Mouse (Mus musculus) adrenal gland (tissue): Measurements from ENCODE around the gene Mapre3.

Experiments
- intact Hi-C: fragments of 180-260 bp; cut with DNase I; formaldehyde crosslinking; loops from one replicate; pipeline ENCODE4 v1.15.1; 2025
- long read RNA-seq, 2 experiments: library from polyadenylated mRNA; unstranded; transcript quantifications; one replicate each; pipeline ENCODE4 v2.0.0; 2020; ENCODE audit warnings: borderline replicate concordance in 1 of 2; ENCODE audit not compliant: insufficient replicate concordance in 1 of 2

Mapre3 gene
- long read RNA-seq, experiment 1, transcript Mapre3-202 (7 exons, 1,816 nt) = major isoform, 26 of 50 reads
- long read RNA-seq, experiment 1, transcript Mapre3-201 (7 exons, 2,021 nt) = minor isoform, 12 of 50 reads
- long read RNA-seq, experiment 1, partial matches to known transcripts = 3 of 50 reads
- long read RNA-seq, experiment 1, other reads (novel, unspliced or antisense) = 8 of 50 reads
- long read RNA-seq, experiment 2, transcript Mapre3-202 (7 exons, 1,816 nt) = major isoform, 15 of 34 reads
- long read RNA-seq, experiment 2, transcript Mapre3-201 (7 exons, 2,021 nt) = major isoform, 15 of 34 reads
- long read RNA-seq, experiment 2, partial matches to known transcripts = 1 of 34 reads
- long read RNA-seq, experiment 2, other reads (novel, unspliced or antisense) = 3 of 34 reads

DNA sequence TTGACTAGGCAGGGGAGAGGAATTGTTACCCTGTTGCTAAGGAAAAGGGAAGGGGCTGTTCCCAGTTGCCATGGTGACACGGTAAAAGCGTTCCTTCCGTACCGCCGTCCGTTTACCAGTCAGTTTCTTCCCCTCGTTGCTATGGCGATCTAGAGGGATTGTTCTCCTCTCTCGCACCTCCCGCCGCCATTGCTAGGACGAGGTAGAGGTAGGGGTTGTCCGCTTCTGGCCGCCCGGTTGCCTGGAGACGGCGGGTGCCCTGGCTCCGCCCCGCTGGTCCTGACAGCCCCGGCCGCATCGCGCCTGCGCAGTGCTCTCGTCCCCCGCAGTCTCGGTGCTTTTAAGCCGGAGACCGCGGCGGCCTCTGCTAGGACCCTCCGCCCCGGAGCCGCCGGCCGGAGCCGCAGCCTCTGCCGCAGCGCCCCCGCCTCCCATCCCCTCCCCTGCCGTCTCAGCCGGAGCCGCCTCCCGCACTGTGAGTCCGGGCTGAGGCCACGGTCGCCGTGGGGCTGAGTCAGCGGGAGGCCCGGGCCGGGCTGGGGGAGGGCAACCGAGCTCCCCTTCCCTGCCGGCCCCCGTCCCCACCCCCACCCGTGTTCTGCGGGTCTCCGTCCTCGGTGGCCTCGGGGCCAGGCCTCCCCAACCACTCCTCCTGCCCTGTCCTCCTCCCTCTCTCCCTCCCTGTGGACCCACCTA, at the start of gene Mapre3:
Gene Mapre3 (plus strand): TSS at position 218 of the 696 bp plus-strand sequence.
- intact Hi-C loops = loop anchor here (5.0 kb wide), 1 partner anchor 38 kb away; no protein-coding TSS in a partner anchor

- intact Hi-C loops = no loop called here
Observed at GRCm38 (mm10) chr5:30765596-30766370, 48.7 kb upstream of the Mapre3 start.

- intact Hi-C loops = no loop called here
Observed at GRCm38 (mm10) chr5:30768082-30768481, 46.4 kb upstream of the Mapre3 start.

DNA sequence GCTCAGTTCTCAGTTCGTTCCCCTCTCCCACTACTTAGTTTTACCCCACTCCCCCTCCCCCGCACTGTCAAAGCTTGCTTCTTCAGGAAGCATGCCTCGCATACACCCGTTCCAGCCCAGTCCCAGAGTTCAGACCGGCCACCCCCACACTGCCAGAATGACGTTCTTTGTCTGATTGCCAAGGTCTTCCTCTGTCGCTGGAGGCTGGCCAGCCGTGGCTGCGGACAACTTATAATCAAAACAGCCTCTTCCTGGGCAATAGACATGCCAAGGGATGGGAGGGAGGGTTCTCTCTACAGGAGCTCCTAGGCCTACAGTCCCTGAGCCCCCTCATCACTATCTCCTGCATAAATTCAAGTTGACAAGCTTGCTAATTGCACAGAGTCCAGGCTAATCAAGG, 45.8 kb upstream of the Mapre3 start:
- intact Hi-C loops = no loop called here

DNA sequence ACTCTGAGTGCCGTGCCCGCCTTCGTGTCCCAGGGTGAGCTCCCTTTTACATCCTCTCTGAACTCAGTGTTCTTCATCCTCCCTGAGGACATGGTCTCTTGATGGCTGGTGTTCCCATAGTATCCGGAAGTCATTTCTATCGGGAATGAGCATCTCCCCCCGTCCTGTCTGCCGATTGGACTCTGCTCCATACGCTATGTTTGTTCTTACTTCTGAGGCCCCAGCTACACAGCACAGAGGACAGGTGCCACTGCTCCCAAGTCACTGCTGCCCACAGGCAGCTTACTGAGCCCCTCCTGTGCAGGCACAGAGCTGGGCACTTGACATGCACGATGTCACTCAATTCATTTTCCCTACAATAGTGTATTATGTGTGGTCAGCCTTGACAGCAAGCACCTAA, 45.4 kb upstream of the Mapre3 start:
- intact Hi-C loops = no loop called here

- intact Hi-C loops = no loop called here
Observed at GRCm38 (mm10) chr5:30774601-30775371, 39.7 kb upstream of the Mapre3 start.

DNA sequence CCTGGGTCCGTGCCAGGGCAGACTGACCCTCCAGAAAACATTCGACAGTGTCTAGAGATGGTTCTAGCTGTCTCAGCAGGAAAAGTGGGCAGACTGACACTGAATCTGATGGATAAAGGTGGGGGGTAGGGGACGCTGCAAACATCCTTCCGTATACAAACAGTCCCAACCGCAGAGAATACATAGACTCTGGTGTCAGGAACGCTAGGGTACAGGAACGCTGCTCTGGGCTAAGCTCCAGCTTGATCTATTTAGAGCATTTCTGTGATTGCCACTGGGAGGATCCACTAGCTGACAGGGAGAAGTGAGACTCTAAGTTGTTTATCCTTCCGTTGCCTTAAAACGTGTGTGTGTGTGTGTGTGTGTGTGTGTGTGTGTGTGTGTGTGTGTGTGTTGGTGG, 33.7 kb upstream of the Mapre3 start:
- intact Hi-C loops = no loop called here

DNA sequence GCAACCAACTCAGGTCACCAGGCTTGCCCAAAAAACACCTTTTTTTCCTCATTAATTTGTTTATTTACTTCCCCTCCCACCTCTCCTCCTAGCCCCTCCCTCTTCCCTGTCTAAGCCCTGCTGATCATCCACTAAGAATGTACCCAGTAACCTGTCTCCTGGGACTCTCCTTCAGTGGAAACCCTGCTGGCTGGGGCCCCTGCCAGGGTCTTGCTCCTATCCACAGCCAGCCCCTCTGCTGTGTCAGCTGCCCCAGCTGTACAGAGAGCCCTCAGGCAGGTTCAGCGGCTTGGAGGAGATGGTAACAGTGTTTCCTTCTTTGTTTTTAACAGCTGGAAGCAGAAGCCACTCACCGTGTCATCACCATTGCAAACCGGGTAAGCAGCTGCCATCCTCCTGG, 33.3 kb upstream of the Mapre3 start:
- intact Hi-C loops = no loop called here

- intact Hi-C loops = no loop called here
Observed at GRCm38 (mm10) chr5:30787381-30787780, 27.1 kb upstream of the Mapre3 start.

DNA sequence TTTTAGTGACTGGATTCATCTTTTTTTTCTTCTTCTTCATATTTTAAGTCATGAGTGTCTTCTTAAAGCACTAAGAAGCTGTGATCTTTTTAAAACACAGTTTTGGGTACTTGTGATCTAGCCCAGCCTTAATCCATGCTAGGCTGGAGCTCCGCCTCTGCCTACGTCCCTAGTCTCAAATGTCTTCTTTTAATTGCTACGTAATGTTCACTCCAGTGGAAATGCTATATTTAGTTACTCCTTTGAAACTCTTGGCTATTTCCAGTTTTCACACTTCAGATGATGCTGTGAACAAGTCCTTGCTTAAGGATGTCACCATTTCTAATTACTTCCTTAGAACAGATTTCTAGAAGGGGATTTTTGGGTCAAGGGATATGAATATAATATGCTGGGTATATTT, 24.4 kb upstream of the Mapre3 start:
- intact Hi-C loops = no loop called here

- intact Hi-C loops = loop anchor here (5.0 kb wide), 1 partner anchor 89 kb away; no protein-coding TSS in a partner anchor
Observed at GRCm38 (mm10) chr5:30796125-30796524, 18.3 kb upstream of the Mapre3 start.

- intact Hi-C loops = loop anchor here (5.0 kb wide), 1 partner anchor 90 kb away; no protein-coding TSS in a partner anchor
Observed at GRCm38 (mm10) chr5:30797482-30797881, 17.0 kb upstream of the Mapre3 start.

DNA sequence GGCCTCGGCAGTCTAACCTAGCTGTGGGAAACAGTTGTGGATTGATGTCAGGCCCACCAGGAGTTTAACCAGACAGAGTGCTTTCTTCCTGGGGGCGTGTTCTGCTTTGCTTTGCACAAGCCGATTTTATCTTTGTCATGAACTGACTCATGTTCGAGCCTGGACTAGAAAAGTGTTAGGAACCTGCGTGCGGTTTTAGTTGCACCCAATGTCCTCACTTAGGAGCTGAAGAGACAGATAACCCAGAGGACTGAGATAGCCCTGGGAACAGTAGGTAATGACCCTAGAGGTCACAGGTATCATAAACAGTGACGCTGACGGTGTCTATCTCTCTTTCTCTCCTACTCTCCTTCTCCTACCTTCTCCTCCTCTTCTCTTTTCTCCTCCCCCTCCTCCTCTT, 16.5 kb upstream of the Mapre3 start:
- intact Hi-C loops = loop anchor here (5.0 kb wide), 1 partner anchor 91 kb away; no protein-coding TSS in a partner anchor

- intact Hi-C loops = loop anchor here (5.0 kb wide), 1 partner anchor 92 kb away; no protein-coding TSS in a partner anchor
Observed at GRCm38 (mm10) chr5:30798965-30799364, 15.5 kb upstream of the Mapre3 start.

DNA sequence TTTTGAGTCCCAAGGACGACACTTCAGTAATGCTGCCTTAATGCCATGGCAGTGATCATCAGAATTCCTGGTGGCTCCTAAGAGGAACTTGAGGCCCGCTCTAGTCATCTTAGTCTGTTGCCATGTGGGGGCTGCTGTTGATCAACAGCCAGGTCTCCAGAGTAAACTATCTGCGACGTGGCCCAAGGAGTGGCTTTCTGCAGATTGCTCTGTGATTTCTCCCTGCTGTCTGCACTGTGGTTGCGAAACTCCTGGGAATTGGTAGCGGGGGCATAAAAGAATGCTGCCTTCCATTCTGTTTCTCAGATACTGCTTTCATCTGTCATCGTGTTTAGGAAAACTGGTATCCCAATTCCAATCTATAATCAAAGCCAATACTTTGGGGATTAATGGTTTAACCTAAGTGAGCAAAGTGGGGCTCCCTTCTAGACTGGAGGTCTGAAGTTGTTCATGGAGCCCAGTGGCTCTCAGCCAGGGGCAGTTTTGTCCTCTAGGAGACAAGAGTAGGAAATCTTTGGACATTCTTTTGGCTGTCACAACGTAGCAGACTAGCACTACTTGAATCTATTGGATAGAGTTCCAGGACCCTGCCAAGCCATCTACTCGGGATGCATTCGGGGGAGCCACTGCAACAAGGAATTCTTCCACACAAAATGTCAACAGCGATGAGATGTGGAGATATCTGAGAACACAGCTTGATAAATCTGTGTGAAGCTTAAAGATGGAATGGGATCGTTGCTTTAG, 11.5 kb upstream of the Mapre3 start:
- intact Hi-C loops = no loop called here

GRCm38 (mm10) chr5:30806106-30806505, 8.3 kb upstream of the Mapre3 start:
- intact Hi-C loops = loop anchor here (5.0 kb wide), 2 partner anchors 61 to 111 kb away; partner anchors contain the start of gene Tmem214

DNA sequence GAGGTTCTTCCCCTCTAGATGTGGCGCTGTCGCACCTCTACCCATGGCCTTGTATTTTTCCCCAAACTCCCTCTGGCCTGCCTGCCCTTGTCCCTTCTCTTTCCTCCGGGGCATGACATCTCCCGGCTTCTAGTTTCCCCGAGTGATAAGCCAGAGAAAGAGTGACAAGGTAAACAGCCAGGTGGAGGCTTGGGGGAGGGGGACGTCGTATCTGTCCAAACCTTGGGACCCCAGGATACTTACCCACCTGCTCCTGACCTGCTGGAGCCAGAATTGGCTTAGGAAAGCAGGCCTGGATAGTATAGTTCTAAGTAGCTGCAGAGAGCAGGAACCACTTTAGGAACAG, 652 bp downstream of the Mapre3 start:
- intact Hi-C loops = loop anchor here (5.0 kb wide), 1 partner anchor 37 kb away; no protein-coding TSS in a partner anchor

GRCm38 (mm10) chr5:30816261-30816791, 1.9 kb downstream of the Mapre3 start:
- intact Hi-C loops = loop anchor here (5.0 kb wide), 1 partner anchor 36 kb away; no protein-coding TSS in a partner anchor

DNA sequence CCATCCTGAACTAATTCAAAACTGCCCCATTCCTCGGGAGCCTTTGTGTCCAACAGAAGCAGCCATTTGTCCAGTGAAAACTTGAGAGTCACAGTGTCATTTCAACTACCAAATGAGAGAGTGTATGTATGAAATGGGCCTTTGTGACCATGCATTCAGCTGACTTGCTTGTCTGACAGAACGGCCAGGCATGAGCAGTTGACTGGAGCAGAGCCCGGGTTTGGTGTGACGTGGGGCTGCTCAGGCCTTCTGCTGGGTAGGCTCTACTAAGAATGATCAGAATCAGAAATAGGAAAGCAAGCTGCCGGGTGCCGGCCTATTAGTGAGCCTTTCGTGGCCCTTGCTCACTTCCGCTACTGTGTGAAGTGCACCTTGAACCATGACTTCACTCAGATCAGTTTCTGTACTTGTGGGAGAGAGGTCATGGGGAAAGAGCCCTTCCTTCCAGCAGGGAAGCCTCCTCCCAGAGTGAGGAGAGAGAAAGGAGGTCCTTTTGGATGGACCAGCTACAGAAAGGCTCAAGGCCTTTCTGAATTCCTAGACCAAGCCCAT, 4.4 kb downstream of the Mapre3 start:
- intact Hi-C loops = loop anchor here (5.0 kb wide), 1 partner anchor 33 kb away; no protein-coding TSS in a partner anchor
